Mouse (Mus musculus): ENCODE measurements around the gene Ndufb5.

DNA sequence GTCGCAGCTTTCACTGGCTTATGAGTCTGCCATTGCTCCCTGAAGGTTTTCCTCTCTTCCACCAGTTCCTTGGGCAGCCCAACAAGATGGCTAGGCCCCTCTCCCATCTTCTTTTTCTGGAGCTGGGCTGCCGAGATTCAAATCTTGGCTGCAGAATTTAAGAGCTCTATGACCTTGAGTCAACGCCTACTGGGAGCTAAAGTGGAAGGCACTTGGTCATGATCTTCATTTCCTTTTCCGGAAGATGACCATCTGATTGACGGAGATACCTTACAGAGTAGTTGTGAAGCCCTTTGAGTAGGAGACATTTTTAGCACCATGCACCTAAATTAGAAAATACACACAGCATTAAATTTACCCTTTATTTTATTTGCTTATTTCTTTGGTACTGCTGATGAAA, 1.8 kb downstream of the Ndufb5 start:
- TF ChIP-seq CTCF (IDR thresholded peaks at IDR 0.05; ENCODE audit: borderline replicate concordance, extremely low read depth, insufficient read depth, insufficient read length) (no peak), POLR2A (IDR thresholded peaks at IDR 0.05; ENCODE audit: borderline replicate concordance, extremely low read depth, insufficient read depth, insufficient read length, poor library complexity, severe bottlenecking) (no peak)

Measured in brain, embryonic 14.5 days (tissue).